Mouse (Mus musculus) embryo, embryonic 11 days (tissue): ENCODE results near the gene Hist1h2aa.

ENCODE experiments used
- DNase-seq: peaks from one replicate; pipeline ENCODE4 v3.0.0-alpha.2; 2015

Gene Hist1h2aa

DNA sequence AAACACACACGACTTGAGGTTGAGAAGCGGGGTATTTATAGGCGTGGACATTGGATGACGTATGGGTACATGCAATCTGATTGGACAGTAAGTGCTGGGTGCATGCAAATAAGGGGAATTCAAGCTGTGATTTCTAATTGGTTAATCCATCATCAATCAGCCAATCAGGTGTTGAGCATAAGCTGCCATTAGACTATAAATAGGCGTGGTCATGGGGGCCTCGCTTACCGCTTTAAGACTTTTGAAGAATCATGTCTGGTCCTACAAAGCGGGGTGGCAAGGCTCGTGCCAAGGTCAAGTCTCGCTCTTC lies at the start of gene Hist1h2aa:
Gene Hist1h2aa (plus strand): TSS at position 252 of the 310 bp plus-strand sequence.
- DNase-seq: no peak

DNA sequence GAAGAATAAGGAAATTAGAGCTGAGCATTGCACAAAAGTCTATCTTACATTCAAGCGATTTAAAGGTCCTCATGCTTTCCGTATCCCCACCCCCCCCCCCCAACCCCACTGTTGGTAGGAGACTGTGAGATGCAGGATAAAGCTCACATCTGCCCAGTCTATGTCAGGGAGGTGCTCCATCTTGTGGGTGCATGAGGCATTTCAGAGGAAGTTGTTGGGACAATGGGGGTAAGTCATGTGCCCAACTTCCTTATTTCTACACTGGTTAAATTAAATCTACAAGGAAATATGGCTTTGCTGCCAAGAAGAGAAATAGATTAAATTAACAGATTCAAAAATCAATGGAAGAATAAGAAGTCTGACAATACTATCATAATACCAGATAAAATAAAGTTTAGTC lies 48.7 kb upstream of the Hist1h2aa start:
- DNase-seq: peak; percentile 41

DNA sequence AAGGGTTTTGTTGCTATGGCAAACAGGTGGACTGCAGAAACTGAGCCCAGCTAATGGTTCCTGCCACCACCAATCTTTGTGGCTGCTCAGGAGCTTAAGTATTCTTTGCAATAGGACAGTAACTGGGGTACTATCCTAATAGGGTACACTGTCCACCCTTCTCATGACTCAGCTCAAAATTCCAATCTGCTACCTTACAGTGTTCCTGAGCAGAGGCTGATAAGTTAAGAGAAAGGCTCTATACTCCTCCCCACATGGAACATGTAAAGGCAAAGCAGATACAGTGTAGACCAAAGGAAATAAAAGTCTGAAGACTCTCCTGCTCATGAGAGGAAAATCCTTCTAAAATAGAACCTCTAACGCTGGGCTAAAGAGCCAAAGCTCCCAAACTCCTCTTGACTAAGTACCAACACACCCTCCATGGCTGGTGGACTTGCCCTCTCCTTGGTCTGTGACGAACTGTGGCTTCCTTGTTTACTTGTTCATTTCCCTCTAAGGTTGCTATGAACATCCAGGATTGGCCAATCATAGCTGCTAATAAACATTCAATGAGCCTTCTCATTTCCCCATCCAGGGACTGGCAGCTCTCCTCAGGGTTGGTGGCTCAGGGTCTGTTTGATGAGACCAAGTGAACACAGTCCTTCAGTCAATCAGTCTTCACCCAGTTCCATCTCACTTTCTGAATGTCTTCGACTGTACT lies 47.1 kb upstream of the Hist1h2aa start:
- DNase-seq: no peak

DNA sequence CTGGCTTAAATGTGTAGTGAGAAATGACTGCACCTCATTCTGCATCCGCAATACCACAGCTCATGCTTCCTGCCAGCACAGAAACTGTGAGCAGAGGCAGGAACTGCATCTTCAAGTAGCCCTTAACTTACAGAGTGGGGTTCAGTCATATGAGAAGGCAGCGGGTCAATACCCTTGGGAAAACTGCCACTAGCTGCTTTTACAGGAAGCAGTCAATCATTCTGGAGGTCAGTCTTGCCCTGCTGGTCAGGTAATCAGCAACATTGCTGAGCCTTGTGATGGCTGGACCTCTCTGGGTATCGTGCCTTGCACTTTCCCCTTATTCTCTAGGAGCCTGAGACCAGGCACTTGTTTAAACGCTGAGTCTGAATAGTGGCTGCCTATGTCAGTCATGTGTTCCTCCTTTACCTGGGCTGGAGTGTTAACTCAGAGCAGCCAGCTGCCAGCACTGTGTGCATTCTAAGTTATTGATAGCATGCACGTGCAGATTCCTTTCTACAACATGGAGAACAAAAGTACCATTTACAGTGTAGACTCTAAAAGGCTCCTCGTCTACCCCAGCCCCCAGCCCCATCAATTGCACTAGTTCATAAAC lies 45.2 kb upstream of the Hist1h2aa start:
- DNase-seq: peak; percentile 52

DNA sequence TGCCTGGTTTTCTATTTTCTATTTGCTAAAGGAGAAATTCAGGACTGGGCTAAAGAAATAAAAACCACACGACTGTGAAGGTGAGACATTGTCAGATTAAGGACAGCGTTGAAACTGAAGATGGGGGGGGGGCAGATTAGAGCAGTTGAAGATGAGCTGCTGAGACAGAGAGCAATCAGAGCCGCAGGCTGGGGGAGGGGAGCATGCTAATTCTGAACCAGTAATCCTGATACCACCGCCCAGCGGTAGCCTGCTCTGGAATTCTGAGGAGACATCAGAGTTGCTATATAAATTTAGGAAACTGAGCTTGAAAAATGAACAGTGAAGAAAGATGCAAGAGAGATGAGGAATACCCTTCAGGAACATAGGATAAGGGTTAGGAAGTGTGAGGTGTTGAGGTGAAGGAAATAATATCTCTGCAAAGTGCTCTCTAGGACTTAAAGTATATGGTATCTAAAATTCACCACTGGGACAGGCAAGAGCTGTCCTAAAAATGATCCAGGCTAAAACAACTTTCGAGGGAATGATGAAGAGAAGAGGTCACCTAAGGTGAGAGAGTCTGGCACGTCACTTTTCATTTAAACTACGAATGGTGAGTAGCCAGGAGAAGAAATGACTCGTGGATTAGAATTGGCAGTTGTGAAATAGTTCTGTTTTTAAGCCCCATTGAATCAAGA lies 41.5 kb upstream of the Hist1h2aa start:
- DNase-seq: peak; percentile 11

DNA sequence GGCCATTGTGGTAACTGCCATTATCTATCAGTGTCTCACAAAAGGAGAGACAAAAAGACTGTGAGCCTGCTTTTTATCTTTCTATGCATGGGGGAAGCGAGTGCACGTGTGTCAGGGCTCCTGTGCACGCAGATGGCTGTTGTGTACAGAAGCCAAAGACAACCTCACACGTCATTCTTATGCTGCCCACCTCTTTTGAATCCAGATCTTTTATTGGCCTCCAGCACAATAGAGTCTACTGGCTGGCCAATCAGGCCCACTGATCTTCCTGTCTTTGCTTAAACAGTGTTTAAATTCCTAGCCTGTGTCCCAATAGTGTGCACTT lies 41.0 kb upstream of the Hist1h2aa start:
- peak; percentile 26 for DNase-seq

DNA sequence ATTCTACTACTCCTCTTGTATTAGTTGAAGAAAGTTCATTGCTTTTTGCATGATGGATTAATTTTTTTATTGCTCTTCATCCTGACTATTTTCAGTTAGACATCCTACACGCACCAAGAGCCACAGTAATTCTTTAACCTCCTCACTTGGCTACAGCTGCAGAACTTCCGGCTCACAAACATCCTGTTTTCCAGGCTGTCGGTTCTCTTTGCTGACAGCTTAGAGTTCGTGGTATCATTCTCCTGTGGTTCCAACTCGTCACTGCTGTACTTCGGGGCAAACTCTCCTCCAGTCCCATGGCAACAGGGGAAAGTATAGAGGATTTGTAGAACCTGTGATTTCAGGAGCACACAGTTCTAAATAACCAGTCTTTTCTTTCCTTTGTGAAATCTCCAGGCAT lies 36.0 kb upstream of the Hist1h2aa start:
- DNase-seq: no peak

DNA sequence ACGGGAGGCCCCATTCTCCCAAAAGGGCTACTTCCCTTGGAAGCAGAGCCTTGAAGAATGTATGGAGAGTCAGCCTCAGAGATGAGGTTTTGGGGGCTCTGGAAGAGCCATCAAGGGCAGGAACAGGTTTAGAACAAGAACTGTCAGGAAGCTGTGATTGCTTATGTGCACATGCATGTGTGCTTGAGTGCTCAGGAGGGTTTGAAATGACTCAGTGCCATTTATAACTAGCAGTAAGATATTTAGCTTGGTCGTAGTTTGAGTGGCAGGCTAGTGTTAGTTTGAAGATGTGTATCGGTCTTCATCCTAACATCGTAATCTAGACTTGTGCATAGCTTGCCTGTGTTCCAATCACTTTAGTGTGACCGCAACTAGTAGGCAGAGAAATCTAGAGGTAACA lies 27.4 kb upstream of the Hist1h2aa start:
- DNase-seq: no peak

DNA sequence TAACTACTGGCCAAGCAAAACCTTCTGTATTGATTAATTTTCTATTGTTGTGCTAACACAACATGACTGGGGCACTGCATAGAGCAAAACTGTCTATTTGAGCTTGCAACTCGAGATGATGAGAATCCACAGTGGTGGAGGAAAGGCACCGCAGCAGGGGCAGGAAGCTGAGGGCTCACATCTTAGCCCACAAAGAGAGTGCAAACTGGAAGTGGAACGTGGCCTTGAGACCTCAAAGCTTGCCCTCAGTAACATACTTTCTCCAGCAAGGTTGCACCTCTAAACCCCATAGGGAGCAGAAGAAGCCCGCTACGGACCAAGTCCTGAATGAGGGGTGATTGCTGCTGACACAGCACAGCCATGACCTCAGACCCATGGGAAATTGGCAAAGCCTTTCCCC lies 24.1 kb upstream of the Hist1h2aa start:
- DNase-seq: no peak

DNA sequence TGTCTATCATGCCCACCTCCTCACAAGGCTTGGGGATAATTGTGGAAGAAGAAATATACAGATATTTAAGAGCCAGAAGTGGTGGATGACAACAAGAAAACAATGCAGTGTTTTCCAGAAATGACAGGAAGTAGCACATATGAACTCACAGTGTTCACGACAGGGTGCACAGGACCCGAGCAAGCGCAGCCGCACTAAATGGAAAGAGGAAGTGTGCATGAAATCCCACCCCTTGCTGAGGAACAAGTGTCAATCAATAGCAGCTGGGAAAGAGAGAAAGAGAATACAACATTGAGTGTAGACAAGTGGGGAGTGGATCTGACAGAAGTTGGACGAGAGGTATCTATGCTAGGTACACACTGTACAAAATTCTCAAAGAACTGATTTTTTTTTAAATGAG lies 22.9 kb upstream of the Hist1h2aa start:
- DNase-seq: no peak

DNA sequence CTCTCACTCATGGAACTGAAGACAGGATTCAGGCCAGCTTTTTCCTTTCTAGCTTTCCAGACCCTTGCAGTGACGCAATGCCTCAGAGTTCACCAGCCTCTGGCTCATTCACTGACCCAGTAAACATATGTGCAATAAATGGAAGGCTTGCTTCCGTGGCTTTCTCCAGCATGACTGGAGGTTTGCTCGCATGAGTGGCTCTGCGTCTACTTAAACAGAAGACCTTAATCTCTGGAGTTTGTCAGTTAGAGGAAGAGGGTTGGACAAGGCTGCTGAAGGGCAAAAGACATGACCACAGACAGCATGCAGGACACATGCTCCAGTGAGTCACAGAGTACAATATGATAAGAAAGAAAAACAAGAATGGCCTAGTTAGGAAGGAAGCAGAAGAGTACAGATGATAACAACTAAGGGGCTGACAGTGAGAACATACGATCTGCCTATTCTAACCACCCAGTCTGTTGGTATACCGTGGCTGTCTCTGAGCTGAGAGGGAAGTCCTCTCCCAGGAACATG lies 20.4 kb upstream of the Hist1h2aa start:
- DNase-seq: peak; percentile 19

DNA sequence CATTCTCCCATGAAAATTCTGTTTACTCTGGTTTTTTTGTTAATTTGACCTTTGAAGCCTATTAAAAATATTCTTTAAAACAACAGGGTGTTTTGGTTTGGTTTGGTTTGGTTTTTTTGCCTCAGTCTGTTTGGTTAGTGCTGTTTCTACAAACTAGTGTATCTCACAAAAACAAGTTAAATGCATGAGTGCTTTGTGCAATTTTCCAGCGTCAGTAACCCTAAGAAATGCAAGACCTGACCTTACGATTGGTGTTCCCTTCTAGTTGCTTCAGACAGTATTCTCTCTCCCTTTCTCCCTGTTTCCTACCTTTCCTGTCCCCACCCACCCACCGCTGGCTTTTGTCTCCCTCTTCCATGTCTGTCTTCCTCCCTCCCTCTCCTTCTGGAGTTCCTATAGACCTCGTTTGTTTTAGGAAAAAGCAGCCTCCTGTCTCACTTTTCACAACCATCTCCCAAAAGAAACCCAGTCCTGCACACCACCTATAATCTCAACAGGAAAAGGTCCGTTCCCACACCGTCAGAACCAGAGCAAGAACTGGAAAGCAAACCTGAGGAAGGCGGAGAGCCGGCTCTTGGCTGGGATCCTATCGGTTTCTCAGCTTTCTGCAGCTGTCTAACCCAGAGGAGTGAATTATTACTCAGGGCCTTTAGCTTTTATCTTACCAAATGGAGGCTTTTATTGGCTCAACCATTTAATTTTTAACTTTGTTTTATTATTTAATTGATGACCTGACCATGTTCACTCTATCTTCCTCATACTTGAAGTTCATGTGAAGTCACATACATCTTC lies 19.7 kb upstream of the Hist1h2aa start, which contains the start of gene Slc17a4:
Gene Slc17a4 (minus strand): TSS at position 634 of the 792 bp plus-strand sequence.
- no peak for DNase-seq

DNA sequence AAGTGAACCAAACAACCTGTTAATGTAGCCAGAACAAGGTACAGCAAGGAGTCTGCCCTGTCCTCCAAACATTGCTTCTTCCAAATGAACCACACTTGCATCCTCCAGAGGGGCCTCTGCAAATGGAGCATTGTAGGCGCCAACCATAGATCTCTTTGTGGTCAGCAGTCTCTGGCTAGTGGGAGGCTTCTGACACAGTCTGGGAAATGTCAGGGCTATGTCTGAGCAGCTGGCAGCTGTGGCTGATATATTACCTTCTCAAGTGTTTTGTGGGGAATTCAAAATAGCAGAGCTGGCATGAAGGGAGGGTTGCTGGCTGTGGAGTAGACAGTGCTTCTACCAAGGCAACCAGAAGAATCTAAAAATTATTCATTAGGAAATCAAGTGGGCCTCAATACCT lies 18.1 kb upstream of the Hist1h2aa start:
- peak; percentile 30 for DNase-seq

DNA sequence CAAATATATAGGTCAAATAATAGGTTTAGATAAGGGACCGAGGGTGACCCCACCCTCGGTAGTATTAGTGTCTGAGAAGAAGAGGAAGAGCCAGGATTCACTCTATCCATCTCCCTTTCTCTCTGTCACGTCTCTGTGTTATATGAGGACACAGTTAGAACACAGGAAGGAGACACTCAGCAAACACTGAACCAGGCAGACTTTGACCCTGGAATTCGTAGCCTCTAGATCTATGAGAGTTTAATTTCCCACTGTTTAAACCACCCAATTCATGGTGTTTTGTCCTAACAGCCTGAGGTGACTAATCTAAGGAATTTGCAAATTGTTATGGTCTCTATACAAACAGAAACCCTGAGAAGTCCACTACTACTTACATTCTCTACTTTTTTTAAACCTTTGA lies 16.6 kb upstream of the Hist1h2aa start:
- no peak for DNase-seq

DNA sequence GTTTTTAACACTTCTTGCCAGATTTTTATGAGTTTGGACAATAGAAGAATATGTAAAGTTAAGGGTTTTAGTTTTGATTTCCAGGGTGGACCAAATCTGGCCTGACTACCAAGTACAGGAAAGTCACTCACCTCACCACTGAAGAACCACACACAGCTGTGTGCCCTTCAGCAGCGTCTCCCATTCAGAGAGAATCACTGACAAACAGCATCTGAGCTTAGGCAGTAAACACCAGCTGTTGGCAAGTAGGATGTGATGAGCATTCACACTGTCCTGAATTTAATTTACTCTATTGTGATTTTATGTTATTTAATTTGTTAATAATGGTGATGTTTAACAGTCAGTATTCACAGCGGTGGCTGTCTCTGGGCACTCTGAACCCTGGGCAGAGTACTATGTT lies 8.5 kb upstream of the Hist1h2aa start:
- DNase-seq: no peak

DNA sequence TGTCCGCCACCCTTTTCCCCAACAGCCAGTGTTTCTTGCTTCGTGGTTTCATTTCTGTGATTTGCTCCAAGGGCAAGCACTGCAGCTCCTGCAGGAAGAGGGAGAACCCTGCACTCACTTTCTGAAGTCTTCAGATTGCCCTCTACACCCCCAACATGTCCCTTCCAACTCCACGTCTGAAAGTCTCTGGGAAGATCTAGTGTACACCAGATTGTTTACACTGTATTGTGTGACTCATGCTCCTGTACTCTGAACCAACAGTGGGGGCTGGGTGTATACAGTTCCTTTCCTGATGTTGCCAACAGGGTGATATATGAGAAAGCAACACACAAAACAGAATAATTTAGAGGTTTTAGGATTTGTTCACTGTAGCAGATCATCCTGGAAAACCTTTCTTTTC lies 5.6 kb upstream of the Hist1h2aa start:
- DNase-seq: no peak

DNA sequence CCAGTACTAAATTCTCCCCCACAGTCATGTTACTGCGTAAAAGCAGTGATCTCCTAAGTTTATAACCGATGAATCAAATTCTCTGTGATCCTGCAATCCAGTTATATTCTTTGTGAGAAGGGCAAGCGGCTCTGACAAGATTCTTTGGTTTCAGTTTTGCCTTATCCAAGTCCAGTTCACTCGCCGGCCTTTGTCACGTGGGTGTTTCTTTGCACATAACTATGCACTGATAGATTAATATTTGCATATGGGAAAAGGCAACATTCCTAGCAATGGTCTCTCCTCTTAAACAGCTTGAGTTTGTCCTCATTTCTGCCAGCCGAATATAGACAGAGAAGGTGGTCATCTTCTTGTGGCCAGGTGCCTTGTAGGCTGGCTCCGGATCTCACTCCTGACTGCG lies 3.8 kb upstream of the Hist1h2aa start:
- no peak for DNase-seq

DNA sequence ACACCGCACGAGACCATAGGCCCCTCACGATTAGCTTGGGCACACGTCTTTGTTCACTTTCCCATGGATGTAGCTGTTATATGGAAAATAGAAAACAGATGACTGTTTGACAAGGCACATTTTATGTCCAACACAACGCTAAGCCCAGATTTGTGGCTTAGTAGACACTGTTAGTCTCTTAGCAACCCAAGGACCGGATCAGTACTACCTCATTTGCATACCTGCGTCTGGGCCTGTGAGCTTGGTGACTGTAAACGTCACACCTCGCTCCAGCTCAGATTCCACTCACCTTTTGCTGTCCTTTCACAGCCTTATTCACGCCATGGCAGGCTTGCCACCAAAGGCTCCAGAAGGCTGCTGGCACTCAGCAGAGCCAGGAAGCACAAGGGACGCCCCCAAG lies 3.4 kb upstream of the Hist1h2aa start:
- no peak for DNase-seq

DNA sequence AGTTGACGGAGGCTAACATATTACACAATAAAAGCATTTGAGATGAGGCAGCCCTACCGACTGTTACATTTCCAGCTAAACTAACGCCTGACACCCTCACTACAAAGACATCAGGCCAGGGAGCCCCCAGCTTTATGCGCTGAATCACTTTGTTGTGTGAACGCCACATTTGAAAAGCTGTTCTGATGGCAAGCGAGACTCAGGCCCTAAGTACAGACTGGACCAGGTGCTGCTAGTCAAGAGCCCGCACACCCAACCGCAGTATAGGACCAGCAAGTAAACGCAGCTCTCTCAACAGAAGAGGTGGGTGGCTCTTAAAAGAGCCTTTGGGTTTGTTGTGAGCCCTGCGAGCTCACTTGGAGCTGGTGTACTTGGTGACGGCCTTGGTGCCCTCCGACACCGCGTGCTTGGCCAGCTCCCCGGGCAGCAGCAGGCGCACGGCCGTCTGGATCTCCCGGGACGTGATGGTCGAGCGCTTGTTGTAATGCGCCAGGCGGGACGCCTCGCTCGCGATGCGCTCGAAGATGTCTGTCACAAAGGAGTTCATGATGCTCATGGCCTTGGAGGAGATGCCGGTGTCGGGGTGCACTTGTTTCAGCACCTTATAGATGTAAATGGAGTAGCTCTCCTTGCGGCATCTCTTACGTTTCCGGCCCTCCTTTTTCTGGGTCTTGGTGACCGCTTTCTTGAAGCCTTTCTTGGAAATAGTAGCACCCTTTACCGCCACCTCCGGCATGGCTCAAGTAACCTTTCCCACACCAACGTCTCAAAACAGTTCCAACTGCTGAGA lies 646 bp upstream of the Hist1h2aa start, which contains the start of gene Hist1h2ba:
Gene Hist1h2ba (minus strand): TSS at position 736 of the 790 bp plus-strand sequence.
- no peak for DNase-seq

DNA sequence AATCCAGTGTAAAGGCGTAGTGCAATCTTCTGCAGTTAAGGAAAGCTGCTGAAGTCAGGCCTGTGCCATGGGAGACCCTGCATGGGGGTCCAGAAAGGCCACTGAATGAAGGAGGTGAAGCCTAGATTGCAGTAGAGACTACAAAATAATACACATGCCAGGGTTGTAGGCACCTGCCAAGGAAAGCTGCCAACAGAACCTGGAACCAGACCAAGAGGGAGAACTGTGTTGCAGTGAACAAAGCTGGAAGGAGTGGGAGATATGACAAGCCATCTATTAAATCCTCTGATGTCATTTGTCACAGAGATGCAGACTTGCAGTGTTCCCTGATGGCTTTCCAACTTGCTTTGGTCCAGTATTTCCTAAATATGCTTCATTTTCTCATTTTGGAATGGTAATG lies 4.4 kb downstream of the Hist1h2aa start:
- no peak for DNase-seq

DNA sequence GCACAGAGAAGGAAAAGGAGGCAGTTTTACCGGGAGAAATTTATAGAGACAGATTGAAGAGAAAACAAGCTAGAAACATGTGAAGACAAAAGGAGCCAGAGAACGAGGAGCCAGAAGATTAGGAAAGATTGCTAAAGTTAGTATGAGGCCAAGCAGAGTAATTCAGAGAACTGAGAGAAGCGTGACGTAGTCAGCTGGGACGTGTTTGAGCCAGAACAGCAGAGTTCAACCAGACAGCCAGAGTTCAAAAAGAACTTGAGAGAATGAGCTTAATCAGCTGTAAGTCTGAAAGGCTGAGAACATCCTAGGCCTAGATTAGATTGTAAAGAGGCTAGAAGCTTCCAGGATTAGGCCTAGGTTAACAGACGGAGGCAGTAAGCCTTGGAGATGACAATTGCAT lies 6.0 kb downstream of the Hist1h2aa start:
- no peak for DNase-seq

DNA sequence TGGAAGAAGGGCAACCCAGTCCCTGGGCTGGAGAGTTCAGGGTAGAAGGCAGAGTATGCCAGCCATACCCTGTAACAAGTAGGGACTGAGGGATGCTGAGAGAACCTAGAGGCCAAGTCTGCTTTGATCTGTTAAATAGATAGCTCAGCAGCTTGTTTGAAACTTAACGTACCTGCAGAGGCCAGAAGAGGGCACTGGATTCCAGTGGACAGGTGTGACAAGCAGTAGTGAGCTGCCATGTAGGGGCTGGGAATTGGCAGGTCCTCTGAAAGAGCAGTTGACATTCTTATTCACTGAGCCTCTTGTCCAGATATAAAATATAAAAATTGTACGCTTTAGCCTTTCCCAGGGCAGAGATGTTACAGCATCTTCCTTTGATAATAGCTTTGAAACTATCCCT lies 8.6 kb downstream of the Hist1h2aa start:
- no peak for DNase-seq

DNA sequence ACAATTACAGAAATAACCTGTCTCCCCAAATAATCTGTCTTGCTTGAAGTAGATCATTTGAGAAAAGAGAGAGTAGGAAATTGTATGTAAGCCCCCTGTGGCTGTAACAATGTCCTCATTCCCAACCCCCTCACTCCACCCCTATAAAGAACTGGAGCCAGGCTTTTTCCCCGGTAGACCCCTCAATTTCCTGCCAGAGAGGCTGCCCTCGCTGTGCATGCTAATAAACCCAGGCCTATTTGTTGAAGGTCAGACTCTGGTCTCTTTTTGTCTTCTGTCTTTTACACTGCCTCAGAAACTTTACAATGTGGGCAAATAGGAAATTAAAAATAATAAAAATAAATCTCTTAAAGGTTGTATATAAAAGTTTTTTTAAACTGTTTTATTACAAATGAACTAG lies 12.0 kb downstream of the Hist1h2aa start:
- DNase-seq: peak; percentile 19
